Comparison of ENCODE assay signal across 9 mouse cellular contexts in the genomic region with DNA sequence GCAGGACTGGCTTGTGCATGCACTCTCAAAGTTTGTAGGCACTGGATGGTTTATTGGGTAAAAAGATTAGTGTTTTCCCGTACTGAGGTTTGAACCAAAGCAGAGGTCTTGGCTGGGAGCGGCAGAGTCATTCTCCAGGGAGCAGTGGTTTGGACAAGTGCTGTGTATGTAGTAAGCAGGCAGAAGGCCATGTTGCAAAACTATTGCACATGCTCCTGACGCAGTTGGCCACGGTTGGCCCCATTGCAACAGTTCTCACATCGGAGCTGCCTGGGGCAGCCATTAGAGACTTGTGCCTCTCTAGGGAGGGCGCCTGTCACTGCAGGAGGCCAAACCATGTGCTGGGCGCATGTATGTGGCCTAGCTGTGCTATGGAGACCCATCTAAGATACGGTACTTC.
DNase-seq lines count a peak whose midpoint lies in the region; ATAC-seq lines count a peak whose summit lies in the region.
"Had no signal": no experiment of that assay in that cellular context is flagged by ENCODE, and none has a peak within 500 bp of the region (broad histone marks: within the 10 kb centered on the region; RNA-seq: fewer than 3 reads in every experiment).

No protein-coding gene starts in this region.

- H3K4me2 ChIP-seq in hindbrain, embryonic 12.5 days (replicated peaks), result no peak overlapping the region
- H3K4me2 ChIP-seq in hindbrain, embryonic 11.5 days (replicated peaks; ENCODE audit: low read depth, low read length), result no peak overlapping the region
- H3K4me2 ChIP-seq in lung, embryonic 16.5 days (ENCODE audit: low read depth, low read length), result no peak overlapping the region

- no peaks in the 10 kb centered on the region for H3K36me3 ChIP-seq in hindbrain, embryonic 12.5 days
- no peaks in the 10 kb centered on the region for H3K36me3 ChIP-seq in hindbrain, embryonic 11.5 days (ENCODE audit: control insufficient read depth, insufficient read depth, low read length)
- no peaks in the 10 kb centered on the region for H3K36me3 ChIP-seq in lung, embryonic 16.5 days (ENCODE audit: control insufficient read depth, insufficient read depth, low read length)

- H3K27me3 ChIP-seq in hindbrain, embryonic 12.5 days, result no peaks in the 10 kb centered on the region
- no peaks in the 10 kb centered on the region for H3K27me3 ChIP-seq in hindbrain, embryonic 11.5 days (ENCODE audit: control insufficient read depth, insufficient read depth, low read length)
- H3K27me3 ChIP-seq in lung, embryonic 16.5 days (ENCODE audit: control insufficient read depth, insufficient read depth, low read depth, low read length), result no peaks in the 10 kb centered on the region

- H3K9ac ChIP-seq in hindbrain, embryonic 12.5 days, result no peak overlapping the region
- H3K9ac ChIP-seq in hindbrain, embryonic 11.5 days (ENCODE audit: low read depth, low read length), result no peak overlapping the region
- no peak overlapping the region for H3K9ac ChIP-seq in lung, embryonic 16.5 days (ENCODE audit: low read length)

- no peak for DNase-seq in hindbrain, embryonic 11.5 days (ENCODE audit: low spot score)
- peak; percentile 82 for DNase-seq in adrenal gland, postnatal 14 days
- peak; percentile 74 to 79 for DNase-seq in heart, postnatal 10 days
- DNase-seq in Muller cell, postnatal 12 days (ENCODE audit: inconsistent ontology term), result no peak
- no peak for DNase-seq in left cerebral cortex, adult 9 months (ENCODE audit: low spot score in 2 of 2)

- H3K9me3 ChIP-seq in hindbrain, embryonic 12.5 days (replicated peaks), result no peaks in the 10 kb centered on the region
- H3K9me3 ChIP-seq in hindbrain, embryonic 11.5 days (ENCODE audit: control insufficient read depth, low read length), result no peaks in the 10 kb centered on the region
- no peaks in the 10 kb centered on the region for H3K9me3 ChIP-seq in lung, embryonic 16.5 days (ENCODE audit: control insufficient read depth, low read length)

- 0 out of 2 replicates have a peak overlapping the region, but pooled peaks have one; percentile 24 for H3K27ac ChIP-seq in hindbrain, embryonic 12.5 days
- H3K27ac ChIP-seq in hindbrain, embryonic 11.5 days (ENCODE audit: low read depth, low read length), result no peak overlapping the region
- H3K27ac ChIP-seq in lung, embryonic 16.5 days (ENCODE audit: low read length), result no peak overlapping the region
- H3K27ac ChIP-seq: kidney, postnatal 0 days had no signal

- H3K4me1 ChIP-seq in hindbrain, embryonic 12.5 days, result peaks cover 89% of the 10 kb centered on the region
- H3K4me1 ChIP-seq in hindbrain, embryonic 11.5 days (replicated peaks; ENCODE audit: control insufficient read depth, insufficient read depth, low read length), result peaks cover 20% of the 10 kb centered on the region
- peaks cover 37% of the 10 kb centered on the region for H3K4me1 ChIP-seq in lung, embryonic 16.5 days (replicated peaks; ENCODE audit: control insufficient read depth, insufficient read depth, low read length)

- 83% methylated on average over 8 of the region's 8 CpGs for WGBS in hindbrain, embryonic 12.5 days
- WGBS in hindbrain, embryonic 11.5 days, result 89% methylated on average over 8 of the region's 8 CpGs
- WGBS in lung, embryonic 16.5 days, result 82% methylated on average over 8 of the region's 8 CpGs

- ATAC-seq in hindbrain, embryonic 12.5 days (ENCODE audit: low FRiP score), result no peak
- ATAC-seq in hindbrain, embryonic 11.5 days (ENCODE audit: low FRiP score), result no peak
- peak; percentile 34; the same call in 1 of the 2 replicates for ATAC-seq in lung, embryonic 16.5 days (ENCODE audit: low read depth)
- ATAC-seq in cerebellum, adult (ENCODE audit: insufficient number of reproducible peaks, low FRiP score, low TSS enrichment), result no peak

- intact Hi-C loops in heart, postnatal 10 days (cut with DNase I), result loop anchor here (2.0 kb wide), 2 partner anchors 13 to 101 kb away; no protein-coding TSS in a partner anchor

- H3K4me3 ChIP-seq in hindbrain, embryonic 12.5 days, result no peak overlapping the region
- H3K4me3 ChIP-seq in hindbrain, embryonic 11.5 days (ENCODE audit: low read depth, low read length), result no peak overlapping the region
- H3K4me3 ChIP-seq in lung, embryonic 16.5 days (ENCODE audit: low read length), result no peak overlapping the region

Comparison
In these comparisons a context has a peak if more than half of its experiments do, and no peak if none do; other contexts are left out.
1. DNase-seq: peak in adrenal gland, postnatal 14 days (single experiment) and heart, postnatal 10 days (2 of 2); none in hindbrain, embryonic 11.5 days (single experiment), Muller cell, postnatal 12 days (single experiment) and left cerebral cortex, adult 9 months (0 of 2).